Mouse (Mus musculus): Measurements from ENCODE around the gene Crim1. TPM values are rescaled to one million over a fixed set of nuclear protein-coding genes. Genes with fewer than 3 reads are reported as not detected.
A peak's percentile ranks its signal among the peaks of the same experiment; 100 is the strongest.
"Not testable (repeated sequence)": the region's sequence is repeated elsewhere in the genome, so short reads cannot be mapped to it uniquely, and the experiment has no call there.

Gene Crim1
- polyA plus RNA-seq, 1 experiment from 2014 or later, result 4.7 TPM

DNA sequence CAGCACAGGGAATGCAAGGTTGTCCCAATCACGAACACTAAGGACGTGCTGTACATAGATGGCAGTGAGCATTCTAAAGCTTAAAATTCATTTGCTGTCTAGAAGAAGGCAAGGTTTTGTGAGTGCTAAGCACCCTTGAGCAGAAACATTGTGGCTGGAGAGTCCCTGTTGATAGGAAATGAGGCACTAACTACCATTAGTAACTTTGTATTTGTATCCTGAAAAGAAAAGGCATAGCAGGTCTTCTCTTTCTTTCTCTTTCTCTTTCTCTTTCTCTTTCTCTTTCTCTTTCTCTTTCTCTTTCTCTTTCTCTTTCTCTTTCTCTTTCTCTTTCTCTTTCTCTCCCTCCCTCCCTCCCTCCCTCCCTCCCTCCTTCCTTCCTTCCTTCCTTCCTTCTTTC lies 53.5 kb downstream of the Crim1 start:
- peaks cover 15% of the 10 kb centered on the region for H3K4me1 ChIP-seq (replicated peaks; ENCODE audit: control insufficient read depth, insufficient read depth, low read length)
- not testable (repeated sequence) for H3K27ac ChIP-seq (ENCODE audit: low read length); H3K4me2 ChIP-seq (ENCODE audit: low read depth, low read length); H3K9ac ChIP-seq (ENCODE audit: low read length); ATAC-seq (ENCODE audit: low read depth); H3K36me3 ChIP-seq (ENCODE audit: control insufficient read depth, insufficient read depth, low read length); H3K9me3 ChIP-seq (ENCODE audit: control insufficient read depth, low read length); H3K4me3 ChIP-seq (ENCODE audit: low read length); H3K27me3 ChIP-seq (ENCODE audit: control insufficient read depth, insufficient read depth, low read depth, low read length)
- 91% methylated on average over 2 of the region's 2 CpGs for WGBS

DNA sequence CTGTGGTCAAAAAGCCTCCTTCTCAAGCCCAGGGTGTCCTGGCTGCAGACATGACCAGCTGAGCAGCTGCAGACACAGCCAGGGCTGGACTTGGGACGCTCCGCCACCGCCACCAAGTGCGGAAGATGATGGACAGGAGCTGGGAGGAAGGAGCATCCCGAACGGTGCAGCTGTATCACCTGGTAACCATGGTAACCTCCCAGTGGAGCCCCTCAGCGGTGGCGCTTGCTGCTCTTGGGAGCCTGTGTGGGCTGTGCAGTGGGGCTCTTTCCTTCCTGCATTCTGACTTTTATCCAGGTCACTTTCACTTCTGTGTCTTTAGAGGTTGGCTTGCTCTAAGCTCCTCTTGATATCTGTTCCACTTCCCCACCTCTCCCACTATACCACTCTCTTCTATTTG lies 54.2 kb downstream of the Crim1 start:
- no peak overlapping the region for H3K27ac ChIP-seq (ENCODE audit: low read length)
- ATAC-seq (ENCODE audit: low read depth), result no peak
- no peaks in the 10 kb centered on the region for H3K9me3 ChIP-seq (ENCODE audit: control insufficient read depth, low read length)
- H3K36me3 ChIP-seq (ENCODE audit: control insufficient read depth, insufficient read depth, low read length), result no peaks in the 10 kb centered on the region
- no peak overlapping the region for H3K4me2 ChIP-seq (ENCODE audit: low read depth, low read length)
- 0 out of 2 replicates have a peak, but pooled peaks cover 2% of the 10 kb centered on the region for H3K27me3 ChIP-seq (ENCODE audit: control insufficient read depth, insufficient read depth, low read depth, low read length)
- no peak overlapping the region for H3K4me3 ChIP-seq (ENCODE audit: low read length)
- H3K4me1 ChIP-seq (replicated peaks; ENCODE audit: control insufficient read depth, insufficient read depth, low read length), result peaks cover 9% of the 10 kb centered on the region; the same call in 1 of the 2 replicates
- H3K9ac ChIP-seq (ENCODE audit: low read length), result no peak overlapping the region
- 73% methylated on average over 8 of the region's 8 CpGs for WGBS

DNA sequence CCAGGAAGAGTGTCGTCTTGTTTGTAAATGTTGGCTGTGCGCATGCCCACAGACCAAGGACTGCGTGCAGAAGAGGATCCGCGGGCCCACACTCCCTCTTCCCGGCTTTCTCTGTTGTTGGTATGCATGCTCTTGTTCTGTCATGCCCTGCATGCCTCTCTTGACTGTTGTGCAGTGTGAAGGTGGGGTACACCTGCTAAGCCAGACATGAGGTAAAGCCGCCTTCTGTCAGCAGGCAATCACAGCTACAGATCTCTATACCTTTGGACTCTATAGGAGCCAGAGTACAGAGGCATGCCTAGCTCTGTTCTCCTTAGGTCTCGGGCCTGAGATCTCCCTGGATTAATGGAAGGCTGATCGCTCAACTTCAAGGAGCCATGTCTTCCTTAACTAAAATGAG lies 55.7 kb downstream of the Crim1 start:
- WGBS, result 92% methylated on average over 9 of the region's 9 CpGs
- Histone ChIP-seq H3K9ac (ENCODE audit: low read length) (no peak overlapping the region), H3K4me3 (ENCODE audit: low read length) (no peak overlapping the region), H3K36me3 (ENCODE audit: control insufficient read depth, insufficient read depth, low read length) (no peaks in the 10 kb centered on the region), H3K9me3 (ENCODE audit: control insufficient read depth, low read length) (no peaks in the 10 kb centered on the region), H3K27me3 (ENCODE audit: control insufficient read depth, insufficient read depth, low read depth, low read length) (0 out of 2 replicates have a peak, but pooled peaks cover 2% of the 10 kb centered on the region), H3K4me1 (replicated peaks; ENCODE audit: control insufficient read depth, insufficient read depth, low read length) (peaks cover 2% of the 10 kb centered on the region; the same call in 1 of the 2 replicates), H3K4me2 (ENCODE audit: low read depth, low read length) (no peak overlapping the region), H3K27ac (ENCODE audit: low read length) (no peak overlapping the region)
- no peak for ATAC-seq (ENCODE audit: low read depth)

DNA sequence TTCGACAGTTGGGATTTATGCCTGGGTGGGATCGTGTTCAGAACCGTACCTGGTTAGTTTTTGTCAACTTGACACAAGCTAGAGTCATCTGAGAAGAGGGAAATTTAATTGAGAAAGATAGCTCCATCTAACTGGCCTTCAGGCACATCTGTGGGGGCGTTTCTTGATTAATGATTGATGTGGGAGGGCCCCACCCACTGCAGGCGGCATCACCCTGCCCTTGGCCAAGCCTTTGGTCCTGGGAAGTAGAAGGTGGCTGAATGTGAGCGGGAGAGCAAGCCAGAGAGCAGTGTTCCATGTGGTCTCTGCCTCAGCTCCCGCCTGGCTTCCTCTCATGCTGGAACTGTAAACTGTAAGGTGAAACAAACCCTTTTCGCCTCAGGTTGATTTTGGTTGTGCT lies 56.5 kb downstream of the Crim1 start:
- 77% methylated on average over 8 of the region's 8 CpGs for WGBS
- Histone ChIP-seq H3K9me3 (ENCODE audit: control insufficient read depth, low read length) (no peaks in the 10 kb centered on the region), H3K36me3 (ENCODE audit: control insufficient read depth, insufficient read depth, low read length) (no peaks in the 10 kb centered on the region), H3K4me3 (ENCODE audit: low read length) (no peak overlapping the region), H3K9ac (ENCODE audit: low read length) (no peak overlapping the region), H3K4me2 (ENCODE audit: low read depth, low read length) (no peak overlapping the region), H3K4me1 (replicated peaks; ENCODE audit: control insufficient read depth, insufficient read depth, low read length) (no peaks in the 10 kb centered on the region), H3K27me3 (ENCODE audit: control insufficient read depth, insufficient read depth, low read depth, low read length) (0 out of 2 replicates have a peak, but pooled peaks cover 2% of the 10 kb centered on the region), H3K27ac (ENCODE audit: low read length) (no peak overlapping the region)
- ATAC-seq (ENCODE audit: low read depth), result no peak

- no peaks in the 10 kb centered on the region for H3K27me3 ChIP-seq (ENCODE audit: control insufficient read depth, insufficient read depth, low read depth, low read length)
- peak; percentile 73 for ATAC-seq (ENCODE audit: low read depth)
- WGBS, result 68% methylated on average over 4 of the region's 4 CpGs
- no peaks in the 10 kb centered on the region for H3K4me1 ChIP-seq (replicated peaks; ENCODE audit: control insufficient read depth, insufficient read depth, low read length)
- H3K9ac ChIP-seq (ENCODE audit: low read length), result no peak overlapping the region
- no peaks in the 10 kb centered on the region for H3K9me3 ChIP-seq (ENCODE audit: control insufficient read depth, low read length)
- H3K4me2 ChIP-seq (ENCODE audit: low read depth, low read length), result no peak overlapping the region
- H3K27ac ChIP-seq (ENCODE audit: low read length), result no peak overlapping the region
- H3K4me3 ChIP-seq (ENCODE audit: low read length), result no peak overlapping the region
- H3K36me3 ChIP-seq (ENCODE audit: control insufficient read depth, insufficient read depth, low read length), result no peaks in the 10 kb centered on the region
Measured at GRCm38 (mm10) chr17:78261684-78262083, 61.6 kb downstream of the Crim1 start.

DNA sequence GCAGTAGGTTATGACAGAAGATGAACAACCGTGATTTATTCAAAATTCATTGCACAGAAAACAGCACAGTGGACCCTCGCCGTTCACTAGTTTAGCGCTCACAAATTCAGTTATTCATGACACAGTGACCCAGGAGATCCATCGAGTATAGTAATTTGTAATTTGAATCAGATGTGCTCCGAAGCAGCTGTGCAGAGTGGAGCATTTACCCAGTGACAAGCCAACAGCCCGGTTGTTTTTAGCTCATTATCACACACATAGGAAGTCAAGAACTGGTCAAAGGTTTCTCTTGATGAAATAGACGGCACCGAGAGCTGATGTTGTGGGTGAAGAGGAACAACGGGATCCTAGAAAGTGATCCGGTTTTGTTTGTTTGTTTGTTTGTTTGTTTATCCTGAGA lies 64.1 kb downstream of the Crim1 start:
- Histone ChIP-seq H3K36me3 (ENCODE audit: control insufficient read depth, insufficient read depth, low read length) (no peaks in the 10 kb centered on the region), H3K9ac (ENCODE audit: low read length) (no peak overlapping the region), H3K4me2 (ENCODE audit: low read depth, low read length) (no peak overlapping the region), H3K27ac (ENCODE audit: low read length) (no peak overlapping the region), H3K9me3 (ENCODE audit: control insufficient read depth, low read length) (no peaks in the 10 kb centered on the region), H3K4me1 (replicated peaks; ENCODE audit: control insufficient read depth, insufficient read depth, low read length) (peaks cover 4% of the 10 kb centered on the region; the same call in 1 of the 2 replicates), H3K4me3 (ENCODE audit: low read length) (no peak overlapping the region), H3K27me3 (ENCODE audit: control insufficient read depth, insufficient read depth, low read depth, low read length) (no peaks in the 10 kb centered on the region)
- no peak for ATAC-seq (ENCODE audit: low read depth)
- WGBS, result 68% methylated on average over 11 of the region's 11 CpGs

DNA sequence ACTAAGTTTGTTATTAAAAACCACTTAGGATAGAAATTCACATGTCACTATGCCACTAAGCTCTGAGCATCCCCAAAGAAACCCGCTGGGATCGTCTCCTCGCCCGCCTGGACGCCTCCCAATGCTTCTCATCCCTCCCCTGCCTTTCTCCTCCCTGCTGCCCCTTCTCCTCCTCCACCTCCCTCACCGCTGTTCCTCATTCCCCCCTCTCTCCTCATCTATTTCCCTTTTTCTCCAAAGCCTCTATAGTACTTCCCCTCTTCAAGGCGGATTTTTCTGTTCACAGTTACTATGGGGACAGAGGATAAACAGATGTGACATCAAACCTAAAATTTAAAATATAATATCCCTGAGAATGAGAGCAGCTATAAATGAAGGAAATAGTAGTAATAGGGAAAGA lies 65.1 kb downstream of the Crim1 start:
- peaks cover 4% of the 10 kb centered on the region; the same call in 1 of the 2 replicates for H3K4me1 ChIP-seq (replicated peaks; ENCODE audit: control insufficient read depth, insufficient read depth, low read length)
- no peak overlapping the region for H3K27ac ChIP-seq (ENCODE audit: low read length)
- 83% methylated on average over 7 of the region's 7 CpGs for WGBS
- no peaks in the 10 kb centered on the region for H3K9me3 ChIP-seq (ENCODE audit: control insufficient read depth, low read length)
- no peak overlapping the region for H3K4me3 ChIP-seq (ENCODE audit: low read length)
- H3K36me3 ChIP-seq (ENCODE audit: control insufficient read depth, insufficient read depth, low read length), result no peaks in the 10 kb centered on the region
- no peak overlapping the region for H3K4me2 ChIP-seq (ENCODE audit: low read depth, low read length)
- no peak overlapping the region for H3K9ac ChIP-seq (ENCODE audit: low read length)
- ATAC-seq (ENCODE audit: low read depth), result no peak
- no peaks in the 10 kb centered on the region for H3K27me3 ChIP-seq (ENCODE audit: control insufficient read depth, insufficient read depth, low read depth, low read length)

DNA sequence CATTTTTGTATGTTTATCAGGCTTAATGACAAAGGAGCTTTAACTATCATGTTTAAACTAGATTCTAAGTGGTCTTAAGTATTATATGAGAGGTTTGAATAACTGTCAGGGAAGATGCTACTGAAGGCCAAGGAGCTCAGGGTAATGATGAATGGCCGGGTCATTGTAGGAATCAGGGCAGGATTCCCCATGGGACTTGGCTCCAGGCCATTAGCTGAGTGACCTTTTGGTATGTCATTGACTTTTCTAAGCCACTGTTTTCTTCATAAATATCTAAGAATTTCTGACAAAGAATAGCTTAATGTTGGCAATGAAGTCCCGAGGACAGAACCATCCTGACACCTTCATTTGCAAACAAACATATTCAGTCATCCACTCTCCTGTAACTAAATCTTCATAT lies 66.2 kb downstream of the Crim1 start:
- H3K4me3 ChIP-seq (ENCODE audit: low read length), result no peak overlapping the region
- no peaks in the 10 kb centered on the region for H3K27me3 ChIP-seq (ENCODE audit: control insufficient read depth, insufficient read depth, low read depth, low read length)
- peaks cover 4% of the 10 kb centered on the region; the same call in 1 of the 2 replicates for H3K4me1 ChIP-seq (replicated peaks; ENCODE audit: control insufficient read depth, insufficient read depth, low read length)
- H3K27ac ChIP-seq (ENCODE audit: low read length), result no peak overlapping the region
- WGBS, result 80% methylated on average over 2 of the region's 2 CpGs
- no peaks in the 10 kb centered on the region for H3K36me3 ChIP-seq (ENCODE audit: control insufficient read depth, insufficient read depth, low read length)
- no peaks in the 10 kb centered on the region for H3K9me3 ChIP-seq (ENCODE audit: control insufficient read depth, low read length)
- no peak overlapping the region for H3K9ac ChIP-seq (ENCODE audit: low read length)
- no peak for ATAC-seq (ENCODE audit: low read depth)
- H3K4me2 ChIP-seq (ENCODE audit: low read depth, low read length), result no peak overlapping the region

GRCm38 (mm10) chr17:78268591-78268990 lies 68.5 kb downstream of the Crim1 start:
- no peaks in the 10 kb centered on the region for H3K36me3 ChIP-seq (ENCODE audit: control insufficient read depth, insufficient read depth, low read length)
- H3K4me2 ChIP-seq (ENCODE audit: low read depth, low read length), result no peak overlapping the region
- no peaks in the 10 kb centered on the region for H3K9me3 ChIP-seq (ENCODE audit: control insufficient read depth, low read length)
- H3K27me3 ChIP-seq (ENCODE audit: control insufficient read depth, insufficient read depth, low read depth, low read length), result no peaks in the 10 kb centered on the region
- ATAC-seq (ENCODE audit: low read depth), result peak; percentile 53; the same call in 1 of the 2 replicates
- H3K4me1 ChIP-seq (replicated peaks; ENCODE audit: control insufficient read depth, insufficient read depth, low read length), result peaks cover 22% of the 10 kb centered on the region
- H3K27ac ChIP-seq (ENCODE audit: low read length), result no peak overlapping the region
- no peak overlapping the region for H3K9ac ChIP-seq (ENCODE audit: low read length)
- no peak overlapping the region for H3K4me3 ChIP-seq (ENCODE audit: low read length)
- WGBS, result 43% methylated on average over 4 of the region's 4 CpGs

DNA sequence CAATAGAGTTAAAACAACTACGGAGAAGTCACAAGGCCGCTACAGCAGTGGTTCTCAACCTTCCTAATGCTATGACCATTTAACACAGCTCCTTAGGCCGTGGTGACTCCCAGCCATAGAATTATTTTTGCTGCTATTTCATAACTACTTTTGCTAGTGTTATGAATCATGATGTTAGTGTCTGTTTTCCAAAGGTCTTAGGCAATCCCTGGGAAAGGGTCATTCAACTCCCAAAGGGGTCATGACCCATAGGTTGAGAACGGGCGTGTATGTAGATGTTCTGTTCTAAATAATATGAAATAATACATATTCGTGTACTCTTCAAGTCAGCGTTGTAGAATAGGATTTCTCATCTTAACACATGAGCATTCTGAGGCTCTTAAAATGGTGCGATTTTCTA lies 69.3 kb downstream of the Crim1 start:
- H3K27me3 ChIP-seq (ENCODE audit: control insufficient read depth, insufficient read depth, low read depth, low read length), result no peaks in the 10 kb centered on the region
- H3K9ac ChIP-seq (ENCODE audit: low read length), result no peak overlapping the region
- no peaks in the 10 kb centered on the region for H3K9me3 ChIP-seq (ENCODE audit: control insufficient read depth, low read length)
- H3K36me3 ChIP-seq (ENCODE audit: control insufficient read depth, insufficient read depth, low read length), result no peaks in the 10 kb centered on the region
- ATAC-seq (ENCODE audit: low read depth), result no peak
- H3K4me3 ChIP-seq (ENCODE audit: low read length), result no peak overlapping the region
- H3K27ac ChIP-seq (ENCODE audit: low read length), result no peak overlapping the region
- no peak overlapping the region for H3K4me2 ChIP-seq (ENCODE audit: low read depth, low read length)
- 91% methylated on average over 8 of the region's 8 CpGs for WGBS
- H3K4me1 ChIP-seq (replicated peaks; ENCODE audit: control insufficient read depth, insufficient read depth, low read length), result peaks cover 22% of the 10 kb centered on the region
